Mouse (Mus musculus) ES-Bruce4 (cell line): ENCODE results near the gene Prkn.

ENCODE experiments used
- CTCF ChIP-seq: IDR thresholded peaks from one replicate; pipeline ENCODE4 v1.8.1; 2011; ENCODE audit warnings: low read depth, low read length
- EP300 ChIP-seq: IDR thresholded peaks from 2 replicates; pipeline ENCODE4 v1.6.1; 2011; ENCODE audit warnings: low read depth, low read length; ENCODE audit not compliant: insufficient read depth
- POLR2A ChIP-seq: IDR thresholded peaks from one replicate; pipeline ENCODE4 v1.8.1; 2011; ENCODE audit warnings: low read length; ENCODE audit not compliant: insufficient read depth

- TF ChIP-seq CTCF (peak; percentile 35), POLR2A (no peak), EP300 (no peak)
Measured at GRCm38 (mm10) chr17:11886963-11887362, 1046.8 kb downstream of the Prkn start.
